Mouse (Mus musculus): Measurements from ENCODE around the gene Mcm2. TPM values are rescaled to one million over a fixed set of nuclear protein-coding genes. Genes with fewer than 3 reads are reported as not detected.

Mcm2 gene
- total RNA-seq, 2 experiments from 2014 or later, result 12.5 to 14.3 TPM

DNA sequence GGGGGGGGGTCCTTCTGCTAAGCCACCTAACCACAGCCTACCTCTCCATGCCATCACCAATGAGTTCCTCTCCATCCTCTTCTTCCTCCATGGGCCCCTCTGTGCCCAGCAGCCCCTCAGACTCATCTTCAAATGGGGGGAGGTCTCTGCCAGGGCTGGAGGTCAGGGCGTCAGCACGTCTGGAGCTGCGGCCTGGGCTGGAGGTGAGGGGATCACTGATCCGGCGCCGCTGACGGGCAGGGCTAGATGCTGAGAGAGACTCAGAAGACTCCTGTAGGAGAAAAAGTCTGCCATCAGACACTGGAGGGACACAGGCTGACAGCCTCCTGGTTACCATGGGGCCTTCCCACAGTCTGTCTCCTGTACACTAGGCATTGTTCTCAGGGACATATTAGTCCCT is 1.3 kb downstream of the Mcm2 start:
- DNase-seq, result no peak
- intact Hi-C loops (cut with DNase I), result no loop called here

DNA sequence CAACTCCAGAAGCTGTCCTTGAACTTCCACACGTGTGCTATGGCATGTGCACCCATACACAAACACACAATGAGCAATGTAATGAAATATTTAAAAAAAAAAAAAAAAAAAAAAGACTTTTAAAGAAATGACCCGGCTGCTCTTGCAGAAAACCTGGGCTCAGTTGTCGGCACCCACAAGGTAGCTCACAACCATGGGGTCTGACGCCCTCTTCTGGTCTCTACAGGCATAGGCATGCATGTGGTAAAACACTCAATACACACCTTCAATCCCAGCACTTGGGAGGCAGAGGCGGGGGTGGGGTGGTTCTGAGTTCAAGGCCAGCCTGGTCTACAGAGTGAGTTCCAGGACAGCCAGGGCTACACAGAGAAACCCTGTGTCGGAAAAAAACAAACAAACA is 2.6 kb downstream of the Mcm2 start:
- intact Hi-C loops (cut with DNase I), result no loop called here
- DNase-seq, result no peak

DNA sequence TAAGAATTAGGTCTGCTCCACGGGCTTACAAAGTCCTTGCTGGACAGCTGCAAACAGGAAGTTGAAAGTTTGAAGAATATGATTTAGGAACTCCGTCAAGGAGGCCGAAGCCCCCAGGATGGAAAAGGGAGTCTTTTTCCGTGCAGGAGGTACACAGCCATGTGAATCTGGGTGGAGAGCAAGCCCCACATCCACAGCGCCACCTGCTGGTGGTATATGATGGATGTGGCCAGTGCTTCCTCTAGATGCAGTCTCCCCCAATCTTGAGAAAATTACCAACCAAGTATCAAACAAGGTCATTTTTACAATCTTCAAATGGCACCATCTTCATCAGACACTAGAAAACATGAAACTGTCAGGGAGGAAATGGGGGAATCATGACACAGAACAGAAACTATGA is 5.0 kb downstream of the Mcm2 start:
- peak; percentile 76 for DNase-seq
- intact Hi-C loops (cut with DNase I), result no loop called here

GRCm38 (mm10) chr6:88890832-88891231 is 7.7 kb downstream of the Mcm2 start:
- no peak for DNase-seq
- intact Hi-C loops (cut with DNase I), result no loop called here

DNA sequence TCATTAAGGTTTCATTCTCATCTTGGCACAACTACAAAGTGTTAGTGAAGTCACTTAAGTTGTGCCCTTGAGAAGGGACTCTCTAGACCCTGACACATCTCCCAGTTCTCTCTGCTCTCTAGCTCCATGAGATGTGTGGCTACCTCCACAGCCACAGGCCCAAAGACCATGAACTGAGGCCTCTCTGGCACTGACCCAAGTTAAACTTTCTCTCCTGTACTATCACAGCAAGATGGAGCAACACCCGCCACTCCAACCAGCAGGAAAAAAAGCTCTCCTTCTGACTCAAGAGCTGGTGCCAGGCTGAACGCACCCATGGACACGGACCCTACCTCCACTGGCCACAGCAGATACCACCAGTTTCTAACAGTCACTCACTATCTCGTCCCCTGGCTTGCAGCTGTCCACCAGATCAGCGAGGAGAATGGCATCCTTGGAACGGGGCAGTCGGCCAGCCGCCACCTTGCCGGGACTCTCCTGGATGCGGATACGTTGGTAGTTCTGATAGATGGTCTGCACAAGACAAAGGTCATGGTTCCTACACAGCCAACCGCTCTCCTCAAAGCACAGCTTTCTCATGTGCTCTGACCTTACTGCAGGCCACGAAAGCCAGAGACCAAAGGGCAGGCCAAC is 9.1 kb downstream of the Mcm2 start:
- no peak for DNase-seq
- intact Hi-C loops (cut with DNase I), result no loop called here

GRCm38 (mm10) chr6:88886417-88886967 is 12.1 kb downstream of the Mcm2 start:
- DNase-seq, result peak; percentile 66
- intact Hi-C loops (cut with DNase I), result no loop called here

DNA sequence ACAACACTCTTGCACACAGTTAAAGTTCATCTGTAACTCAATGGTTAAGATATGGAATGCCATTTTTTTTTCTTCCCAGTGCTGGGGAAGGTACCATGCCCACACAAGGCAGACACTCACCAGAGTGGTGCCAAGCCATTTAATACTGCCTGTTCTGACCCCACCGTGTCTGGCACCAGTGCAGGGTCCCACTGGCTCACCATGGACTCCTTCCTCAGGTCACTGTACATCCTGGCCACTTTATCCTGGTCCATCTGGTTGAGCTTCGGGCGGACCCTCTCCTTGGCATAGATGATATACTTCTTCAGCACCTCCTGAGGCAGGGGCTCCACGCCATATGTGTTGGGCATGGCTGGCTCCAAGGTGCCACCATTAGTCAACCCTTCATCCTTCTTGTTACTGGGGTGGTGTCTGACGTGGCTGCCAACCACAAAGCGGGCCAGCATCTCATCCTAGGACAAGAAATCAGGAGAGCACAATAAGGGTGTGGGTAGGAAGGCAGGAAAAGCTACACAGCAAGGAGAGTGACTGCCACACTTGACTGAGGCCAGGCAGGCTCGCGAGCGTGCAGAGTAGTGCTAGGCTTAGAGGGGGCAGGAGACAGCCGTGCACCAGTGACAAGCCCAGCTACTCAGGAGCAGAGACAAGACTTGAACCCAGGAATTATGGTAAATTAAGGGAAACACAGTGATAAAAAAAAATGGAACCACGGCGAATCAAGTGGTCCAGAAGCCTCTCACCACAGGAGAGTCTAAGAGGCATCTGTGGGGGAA is 12.8 kb downstream of the Mcm2 start:
- intact Hi-C loops (cut with DNase I), result no loop called here

GRCm38 (mm10) chr6:88884690-88885089 is 13.9 kb downstream of the Mcm2 start:
- DNase-seq, result no peak
- intact Hi-C loops (cut with DNase I), result no loop called here

More for the DNA sequence above, 12.8 kb downstream of the Mcm2 start:
- no peak for DNase-seq

GRCm38 (mm10) chr6:88884195-88884594 is 14.4 kb downstream of the Mcm2 start:
- DNase-seq, result no peak
- intact Hi-C loops (cut with DNase I), result no loop called here

DNA sequence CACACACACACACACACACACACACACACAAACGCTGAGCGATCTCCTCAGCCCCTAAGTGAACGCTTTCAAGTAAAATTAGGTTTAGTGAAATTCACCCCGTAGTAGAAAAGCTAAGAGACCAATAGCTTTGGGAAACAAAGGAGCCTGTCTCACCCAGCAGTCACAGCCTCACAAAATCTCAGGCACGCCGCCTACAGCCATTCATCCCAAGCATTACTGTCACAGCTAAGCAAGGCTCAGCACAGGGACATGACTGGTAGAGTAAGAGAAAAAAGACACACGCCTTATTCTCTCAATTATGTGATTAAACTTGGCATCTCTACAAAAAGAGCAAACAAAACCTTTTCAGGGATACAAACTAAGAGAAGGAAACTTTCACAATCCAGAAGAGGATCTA is 17.2 kb downstream of the Mcm2 start:
- no peak for DNase-seq

DNA sequence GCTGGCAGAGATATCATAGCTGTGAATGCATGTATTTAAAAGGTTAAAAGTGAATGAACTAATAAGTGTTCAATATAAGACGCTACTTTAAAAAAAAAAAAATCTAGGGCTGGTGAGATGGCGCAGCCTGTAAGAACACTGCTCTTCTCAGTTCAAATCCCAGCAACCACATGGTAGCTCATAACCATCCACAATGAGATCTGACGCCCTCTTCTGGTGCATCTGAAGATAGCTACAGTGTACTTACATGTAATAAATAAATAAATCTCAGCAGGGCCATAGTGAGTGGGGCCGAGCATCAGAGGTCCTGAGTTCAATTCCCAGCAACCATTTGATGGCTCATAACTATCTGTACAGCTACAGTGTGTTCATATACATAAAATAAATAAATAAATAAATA is 19.1 kb downstream of the Mcm2 start:
- DNase-seq, result no peak
- intact Hi-C loops (cut with DNase I), result no loop called here

More for the DNA sequence above, 17.2 kb downstream of the Mcm2 start:
- intact Hi-C loops (cut with DNase I), result no loop called here

- peak; percentile 90 for DNase-seq
- intact Hi-C loops (cut with DNase I), result no loop called here
These were observed 23.6 kb downstream of the Mcm2 start, which contains the start of gene Podxl2 for GRCm38 (mm10) chr6:88874868-88875508. TSS of gene Podxl2 (minus strand) at chr6:88875044.

- DNase-seq, result peak; percentile 64
- intact Hi-C loops (cut with DNase I), result no loop called here
These were observed 24.4 kb downstream of the Mcm2 start for GRCm38 (mm10) chr6:88873965-88874867.

- intact Hi-C loops (cut with DNase I), result no loop called here
- DNase-seq, result peak; percentile 72
These were observed 25.8 kb downstream of the Mcm2 start for GRCm38 (mm10) chr6:88872811-88873210.

GRCm38 (mm10) chr6:88871546-88871945 is 27.0 kb downstream of the Mcm2 start:
- intact Hi-C loops (cut with DNase I), result no loop called here
- DNase-seq, result peak; percentile 79

DNA sequence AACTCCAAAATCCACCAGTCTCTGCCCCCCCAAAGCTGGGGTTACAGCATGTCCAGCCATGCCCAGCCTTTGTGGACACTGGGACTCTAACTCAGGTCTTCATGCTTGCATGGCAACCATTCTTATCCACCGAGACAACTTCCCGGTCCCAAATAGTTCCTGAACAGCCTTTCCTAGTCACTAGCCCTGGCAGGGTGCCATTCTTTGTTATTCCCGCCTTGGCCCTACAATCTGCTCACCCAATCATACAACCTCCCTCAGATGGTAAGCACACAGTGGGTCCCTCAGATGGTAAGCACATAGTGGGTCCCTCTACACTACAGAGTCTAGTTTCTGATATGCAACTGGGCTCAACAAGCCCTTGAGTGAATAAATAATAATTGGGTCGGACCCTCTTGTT is 28.0 kb downstream of the Mcm2 start:
- DNase-seq, result peak; percentile 54

DNA sequence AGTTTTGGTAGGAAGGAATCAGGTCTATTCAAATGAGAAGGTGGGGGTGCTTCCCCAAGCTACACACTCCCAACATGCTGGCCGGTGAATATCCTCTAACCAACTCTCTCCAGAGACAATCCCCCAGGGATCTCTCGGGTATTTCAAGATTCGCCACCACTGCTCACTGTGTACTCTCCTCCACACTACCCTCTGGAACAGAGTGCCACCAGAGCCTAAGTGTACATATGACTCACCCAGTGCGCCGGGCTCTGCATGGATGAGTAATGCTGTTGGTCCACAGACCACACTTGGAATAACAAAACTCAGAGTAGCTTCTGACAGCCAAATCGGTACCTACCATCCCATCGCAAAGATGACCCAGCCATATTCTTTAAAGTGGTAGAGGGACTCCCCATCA is 29.1 kb downstream of the Mcm2 start:
- intact Hi-C loops (cut with DNase I), result no loop called here
- no peak for DNase-seq

More for the DNA sequence above, 28.0 kb downstream of the Mcm2 start:
- intact Hi-C loops (cut with DNase I), result no loop called here

- DNase-seq, result no peak
- intact Hi-C loops (cut with DNase I), result no loop called here
These were observed 32.9 kb downstream of the Mcm2 start for GRCm38 (mm10) chr6:88865704-88866103.

GRCm38 (mm10) chr6:88860914-88861313 is 37.7 kb downstream of the Mcm2 start:
- DNase-seq, result no peak
- intact Hi-C loops (cut with DNase I), result no loop called here

DNA sequence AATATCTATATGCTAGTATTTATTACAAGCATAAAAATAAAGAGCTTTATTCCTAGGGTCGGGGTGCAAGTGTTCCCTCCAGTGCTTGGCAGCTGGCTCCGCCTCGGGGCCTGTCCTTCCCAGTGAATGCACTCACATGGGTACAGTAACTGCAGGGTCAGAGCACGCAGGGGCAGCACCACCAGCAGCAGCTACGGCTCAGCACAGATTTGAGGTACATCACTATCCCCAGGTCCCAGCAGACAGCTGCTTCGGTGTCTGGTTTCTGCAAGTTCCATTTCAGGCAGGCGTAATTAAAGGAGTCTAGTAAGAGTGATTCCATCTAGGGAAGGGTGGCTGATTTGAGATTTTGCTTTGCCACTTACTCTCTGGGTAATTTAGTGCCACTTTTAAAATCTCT is 40.2 kb downstream of the Mcm2 start:
- intact Hi-C loops (cut with DNase I), result no loop called here
- no peak for DNase-seq

Measured in left cerebral cortex, postnatal 4 days (tissue).